Mouse (Mus musculus): ENCODE measurements around the gene Cabp2.
"Not testable (repeated sequence)": the region's sequence is repeated elsewhere in the genome, so short reads cannot be mapped to it uniquely, and the experiment has no call there.

The Cabp2 gene

DNA sequence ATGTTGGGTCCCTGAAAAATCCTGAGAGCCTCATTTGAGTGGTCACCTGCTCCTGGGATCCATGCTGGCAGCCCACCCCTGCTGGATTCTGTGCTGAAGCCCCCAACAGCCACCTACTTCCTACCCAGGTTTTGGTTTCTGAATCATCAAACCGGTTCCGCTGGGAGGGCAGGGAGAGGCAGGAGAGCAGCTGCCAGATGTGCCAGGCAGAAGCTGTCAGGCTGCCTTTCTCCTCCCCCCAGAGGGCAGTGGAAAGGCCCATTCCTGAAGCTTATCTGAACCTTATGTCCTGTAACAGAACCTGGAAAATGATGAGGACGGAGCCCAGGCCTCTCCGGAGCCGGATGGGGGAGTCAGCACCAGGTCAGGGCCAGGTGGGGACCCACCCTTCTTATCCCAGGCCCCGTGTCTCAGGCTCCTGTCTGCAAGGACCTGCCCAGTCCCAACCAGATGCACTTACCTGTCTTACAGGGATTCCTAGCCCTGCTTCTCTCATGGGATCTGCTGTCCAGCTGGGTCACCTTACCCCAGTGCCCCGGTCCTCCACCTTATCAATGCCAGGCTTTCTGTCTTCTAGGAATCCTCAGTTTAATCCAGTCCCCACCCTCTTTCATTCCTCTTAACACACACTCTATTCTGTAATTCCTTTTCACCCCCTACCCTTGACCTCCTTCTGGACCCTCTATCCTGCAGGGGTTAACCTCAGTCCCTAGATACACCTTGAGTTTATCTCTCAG lies 45.5 kb downstream of the Cabp2 start:
- DNase-seq: peak; percentile 40

GRCm38 (mm10) chr19:4129462-4129861 lies 48.1 kb downstream of the Cabp2 start:
- no peak for DNase-seq

- DNase-seq: no peak
Observed at GRCm38 (mm10) chr19:4130106-4130505, 48.7 kb downstream of the Cabp2 start.

DNA sequence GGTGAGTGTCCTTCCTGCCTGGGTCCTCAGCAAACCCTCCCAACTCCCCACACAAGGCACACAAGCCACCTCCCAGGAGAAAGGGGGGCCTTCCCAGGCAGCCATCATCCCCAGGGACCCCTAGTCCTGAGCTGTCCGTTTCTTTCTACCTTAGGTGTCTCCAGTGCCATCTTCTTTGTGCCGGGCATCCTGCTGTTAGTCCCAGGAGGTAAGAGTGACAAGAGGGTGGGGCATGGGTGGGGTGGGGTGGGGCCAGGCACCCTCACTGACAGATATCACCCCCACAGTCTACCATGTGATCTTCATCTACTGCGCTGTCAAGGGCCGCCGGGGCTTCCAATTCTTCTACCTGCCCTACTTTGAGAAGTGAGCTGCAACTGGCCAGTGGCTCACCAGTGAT lies 49.7 kb downstream of the Cabp2 start:
- no peak for DNase-seq

GRCm38 (mm10) chr19:4131768-4132167 lies 50.4 kb downstream of the Cabp2 start:
- no peak for DNase-seq

GRCm38 (mm10) chr19:4134354-4134753 lies 53.0 kb downstream of the Cabp2 start:
- DNase-seq: no peak

DNA sequence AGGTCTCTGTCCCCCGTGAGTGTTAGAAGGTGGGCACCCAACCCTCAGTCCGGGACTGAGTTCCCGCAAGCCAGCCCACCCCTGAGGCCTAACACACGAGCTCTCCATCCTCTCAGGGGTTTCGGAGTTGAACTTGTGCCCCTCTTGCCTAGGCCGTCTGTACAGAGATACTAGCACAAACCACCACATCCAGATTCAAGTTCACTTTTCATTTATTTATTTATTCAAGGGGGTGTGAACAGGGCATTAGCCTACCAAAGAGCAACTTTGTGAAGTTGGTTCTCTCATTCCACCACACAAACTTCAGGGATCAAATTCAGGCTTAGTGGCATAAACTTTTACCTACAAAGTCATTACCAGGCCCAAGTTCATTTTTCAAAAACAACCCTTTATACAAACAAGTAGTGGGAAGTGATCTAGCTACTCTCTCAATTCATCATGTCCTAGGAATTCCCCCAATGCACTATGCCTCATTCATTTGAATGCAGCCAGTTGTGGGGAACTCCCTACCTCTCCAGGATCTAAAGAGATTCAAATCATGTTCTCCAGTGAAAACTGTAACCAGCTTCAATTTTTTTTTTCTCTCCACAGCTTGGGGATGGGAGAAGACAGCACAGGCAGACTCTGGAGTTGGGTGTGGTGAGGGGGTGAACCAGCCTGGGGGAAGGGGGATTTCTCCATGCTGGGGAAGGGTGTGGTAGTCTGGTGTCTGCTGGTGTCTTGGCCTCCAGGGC lies 54.0 kb downstream of the Cabp2 start:
- DNase-seq: not testable (repeated sequence)

DNA sequence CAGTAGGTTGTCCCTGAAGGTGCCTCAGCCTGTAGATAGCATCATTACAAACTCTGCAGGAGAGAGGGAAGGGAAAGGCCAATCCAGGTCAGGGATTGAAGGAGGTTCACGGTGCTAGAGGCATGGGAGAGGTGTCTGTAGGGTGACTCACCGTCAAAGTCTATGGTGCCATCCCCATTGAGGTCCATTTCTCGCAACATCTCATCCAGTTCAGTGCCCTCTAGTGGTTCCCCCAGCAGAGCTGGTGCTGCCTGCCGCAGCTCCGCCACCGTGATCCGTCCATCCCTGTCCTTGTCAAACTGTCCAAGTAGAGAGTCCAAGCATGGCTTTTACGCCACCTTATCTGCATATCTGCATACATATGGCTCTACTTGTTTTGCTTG lies 54.6 kb downstream of the Cabp2 start:
- DNase-seq: not testable (repeated sequence)

DNA sequence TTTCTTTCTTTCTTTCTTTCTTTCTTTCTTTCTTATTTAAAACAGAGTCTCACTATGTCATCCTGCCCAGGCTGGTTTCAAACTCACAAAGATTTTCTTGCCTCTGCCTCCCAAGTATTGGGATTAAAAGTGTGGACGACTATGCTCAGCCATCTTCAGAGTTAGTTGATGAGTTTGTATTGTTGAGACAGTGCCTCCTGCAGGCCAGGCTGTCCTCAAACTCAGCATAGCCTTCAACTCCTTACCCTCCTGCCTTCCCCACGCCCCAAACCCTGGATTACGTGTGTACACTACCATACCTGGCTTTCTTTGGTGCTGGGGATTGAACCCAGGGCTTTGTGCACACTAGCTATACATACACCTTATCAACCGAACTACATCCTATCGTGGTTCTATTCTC lies 55.1 kb downstream of the Cabp2 start:
- no peak for DNase-seq
